Mouse (Mus musculus) lung, adult 2 months (tissue): ENCODE measurements around the gene Unc13b.

Source experiments
- CTCF ChIP-seq: fragments of 200-500 bp; IDR thresholded peaks from 2 replicates; pipeline ENCODE4 v1.5.1; 2011; ENCODE audit warnings: mild to moderate bottlenecking, low read length, control low read depth; ENCODE audit not compliant: insufficient read depth
- POLR2A ChIP-seq: fragments of 200-500 bp; IDR thresholded peaks from 2 replicates; pipeline ENCODE4 v1.6.1; 2011; ENCODE audit warnings: low read depth, mild to moderate bottlenecking, control low read depth, low read length, borderline replicate concordance; ENCODE audit errors: extremely low read depth

GRCm38 (mm10) chr4:43058753-43059654 is at the start of gene Unc13b:
- no peak for TF ChIP-seq CTCF
- peak; percentile 83; the same call in 1 of the 2 replicates for TF ChIP-seq POLR2A
